Mouse (Mus musculus) neutrophil, adult 59 days (primary cell): Measurements from ENCODE around the gene Clmp. TPM values are rescaled to one million over a fixed set of nuclear protein-coding genes. Genes with fewer than 3 reads are reported as not detected.

ENCODE experiments used
- total RNA-seq, 2 experiments: library from RNA; stranded (reverse); gene quantifications; 1 replicate in 1 of 2; 2 replicates in 1 of 2; pipeline ENCODE4 v1.2.4; 2023

Gene Clmp
- total RNA-seq, result 1 to 10 TPM in 1 of 2 experiments, under 1 TPM in 1; 0.40 to 1.6 TPM

DNA sequence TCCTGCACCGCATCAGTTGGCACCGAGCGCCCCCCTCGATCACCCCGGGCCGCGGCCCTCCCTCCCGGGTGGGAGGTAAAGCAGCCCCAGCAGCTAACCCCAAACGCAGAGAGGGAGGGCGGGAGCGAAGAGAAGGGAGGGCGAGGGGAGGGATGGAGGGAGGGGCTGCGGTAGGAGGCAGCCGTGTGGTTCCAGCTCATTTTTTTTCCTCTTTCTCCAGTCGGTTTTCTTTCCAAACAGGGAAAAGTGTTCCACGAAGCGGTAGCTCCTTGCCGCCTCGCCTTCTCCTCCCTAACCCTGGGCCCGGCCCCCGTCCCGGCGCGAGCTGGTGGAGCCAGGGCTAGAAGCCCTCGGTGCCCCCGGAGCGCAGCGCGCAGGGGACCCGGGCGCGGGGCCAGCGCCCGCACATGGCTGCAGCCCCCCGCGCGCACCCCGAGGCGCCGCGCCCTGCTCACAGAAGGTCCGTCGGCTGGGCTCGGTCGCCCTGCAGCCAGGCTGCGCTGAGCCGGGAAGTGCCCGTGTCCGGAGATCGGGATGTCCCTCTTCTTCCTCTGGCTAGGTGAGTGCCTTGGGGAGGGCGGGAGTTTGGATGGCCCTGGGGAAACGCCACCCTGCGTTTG, at the start of gene Clmp:
Clmp (plus strand) TSS at position 162 of the 620 bp plus-strand sequence.

DNA sequence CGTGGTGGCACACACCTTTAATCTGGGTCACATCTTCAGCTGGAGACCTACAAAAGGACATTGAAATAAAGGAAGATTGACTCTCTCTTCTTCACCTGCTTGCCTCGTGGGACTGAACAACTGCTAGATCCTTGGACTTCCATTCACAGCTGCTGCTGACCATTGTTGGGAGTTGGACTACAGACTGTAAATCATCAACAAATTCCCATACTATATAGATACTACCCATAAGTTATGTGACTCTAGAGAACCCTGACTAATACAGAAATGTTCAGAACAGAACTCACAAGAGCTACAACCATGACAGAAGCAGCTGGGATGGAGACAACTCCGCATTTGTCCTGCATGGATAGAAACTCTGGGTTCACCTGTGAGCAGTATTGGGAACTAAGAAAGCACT, 15.4 kb upstream of the Clmp start, which contains the start of gene Gm21915:
Gm21915 (plus strand) TSS at position 301 of the 400 bp plus-strand sequence.

DNA sequence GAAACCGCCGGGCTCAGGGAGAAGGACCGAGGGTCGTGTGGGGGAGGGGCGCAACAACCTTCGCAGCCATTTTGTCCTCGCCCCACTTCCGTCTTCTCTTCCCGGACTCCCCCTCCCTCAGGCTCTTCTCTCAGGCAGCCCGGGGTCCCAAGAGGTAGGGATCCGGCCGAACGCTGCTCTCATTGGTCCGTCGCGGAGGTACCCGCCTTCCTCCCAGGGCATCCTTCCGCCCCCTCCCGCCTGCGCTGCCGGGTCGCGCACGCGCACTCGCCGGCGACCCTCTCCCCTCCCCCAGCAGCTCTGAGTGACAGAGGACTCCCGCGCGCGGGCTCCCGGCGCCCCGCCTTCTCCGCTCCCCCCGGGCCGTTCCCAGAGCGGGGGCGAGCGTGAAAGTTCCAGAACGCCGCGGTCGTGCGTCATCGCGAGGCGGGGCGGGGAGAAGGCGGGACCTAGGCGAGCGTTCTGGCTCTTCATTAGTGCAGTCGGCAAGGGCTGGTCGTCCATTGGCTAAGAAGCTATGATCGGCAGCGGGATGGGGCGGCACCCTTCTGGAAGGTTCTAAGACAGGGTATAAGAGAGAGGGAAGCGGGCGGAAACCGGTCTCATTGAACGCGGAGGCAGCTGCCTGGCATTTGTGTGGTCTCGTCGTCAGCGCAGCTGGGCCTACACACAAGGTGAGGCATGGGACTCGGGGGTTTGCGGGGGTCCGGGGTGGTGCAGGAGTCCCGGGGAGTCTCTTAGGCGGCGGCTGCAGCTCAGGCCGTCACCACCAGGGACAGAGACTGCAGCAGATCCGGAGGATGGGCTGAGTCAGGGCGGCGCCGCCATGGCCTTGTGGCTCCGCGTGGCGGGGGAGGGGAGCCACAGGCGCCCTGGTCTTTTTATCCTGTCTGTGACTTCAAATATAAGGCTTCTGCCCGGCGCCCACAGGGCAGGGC, 115.2 kb downstream of the Clmp start, which contains the start of gene Hspa8:
Hspa8 (plus strand) TSS at position 310 of the 938 bp plus-strand sequence.

Other genes starting within 250 kb of the Clmp start
- gene Gramd1b, start 154.6 kb upstream of the Clmp start, total RNA-seq, result 10 to 100 TPM; 62.2 to 71.7 TPM
- gene Gm21915, start 15.3 kb upstream of the Clmp start, total RNA-seq, result not detected
- 100 to 1,000 TPM; 708 to 763 TPM for gene Hspa8, start 115.0 kb downstream of the Clmp start, total RNA-seq
- gene Bsx, start 188.2 kb downstream of the Clmp start, total RNA-seq, result not detected